Mouse (Mus musculus): Measurements from ENCODE around the gene 1810049J17Rik.

DNA sequence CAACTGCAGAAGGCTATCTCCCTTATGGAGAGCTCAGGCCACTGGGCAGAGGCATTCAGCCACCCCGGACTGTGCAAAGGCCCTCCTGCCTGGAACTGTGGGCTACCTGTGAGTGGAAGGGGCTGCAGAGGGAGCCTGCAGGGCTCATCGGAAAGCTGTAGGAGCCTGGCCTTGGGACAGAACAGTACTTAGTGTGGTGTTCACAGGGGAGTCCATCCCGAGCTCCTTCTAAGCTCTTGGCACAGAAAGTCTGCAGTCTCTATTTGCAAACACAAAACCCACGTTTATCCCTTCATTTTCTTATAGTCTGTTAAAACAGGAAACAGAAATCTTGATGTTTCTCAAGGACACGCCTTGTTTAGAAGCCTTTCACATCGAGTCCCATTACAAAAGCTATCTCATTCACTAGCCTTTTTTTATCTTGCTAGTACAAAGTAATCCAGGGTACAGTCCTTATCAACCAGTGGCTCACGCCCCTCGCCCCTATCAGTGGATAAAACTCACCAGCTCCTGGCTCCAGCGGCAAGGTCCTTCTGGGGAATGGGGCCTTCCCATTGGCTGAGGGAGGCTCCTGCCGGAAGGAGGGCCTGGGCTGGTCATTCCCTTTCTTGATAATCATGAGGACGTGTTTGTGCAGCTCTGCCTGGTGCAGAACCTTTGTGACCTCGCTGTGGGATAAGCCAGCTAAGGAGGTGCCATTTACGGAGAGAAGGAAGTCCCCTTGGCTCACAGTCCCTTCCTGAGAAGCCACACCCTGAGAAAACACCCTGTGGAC is 45.8 kb upstream of the 1810049J17Rik start:
- TF ChIP-seq CTCF (IDR thresholded peaks at IDR 0.05; ENCODE audit: low read depth) (no peak), EP300 (IDR thresholded peaks at IDR 0.05; ENCODE audit: low read depth) (peak; percentile 88)

All from liver, postnatal 0 days (tissue).